Mouse (Mus musculus) thymus, adult 18-20 months (tissue): ENCODE results near the gene Pfkfb3.

ENCODE experiments used
- DNase-seq, 2 experiments: peaks; one replicate each; pipeline ENCODE4 v3.0.0; 2022; ENCODE audit warnings: mixed read lengths in 2 of 2

Gene Pfkfb3

DNA sequence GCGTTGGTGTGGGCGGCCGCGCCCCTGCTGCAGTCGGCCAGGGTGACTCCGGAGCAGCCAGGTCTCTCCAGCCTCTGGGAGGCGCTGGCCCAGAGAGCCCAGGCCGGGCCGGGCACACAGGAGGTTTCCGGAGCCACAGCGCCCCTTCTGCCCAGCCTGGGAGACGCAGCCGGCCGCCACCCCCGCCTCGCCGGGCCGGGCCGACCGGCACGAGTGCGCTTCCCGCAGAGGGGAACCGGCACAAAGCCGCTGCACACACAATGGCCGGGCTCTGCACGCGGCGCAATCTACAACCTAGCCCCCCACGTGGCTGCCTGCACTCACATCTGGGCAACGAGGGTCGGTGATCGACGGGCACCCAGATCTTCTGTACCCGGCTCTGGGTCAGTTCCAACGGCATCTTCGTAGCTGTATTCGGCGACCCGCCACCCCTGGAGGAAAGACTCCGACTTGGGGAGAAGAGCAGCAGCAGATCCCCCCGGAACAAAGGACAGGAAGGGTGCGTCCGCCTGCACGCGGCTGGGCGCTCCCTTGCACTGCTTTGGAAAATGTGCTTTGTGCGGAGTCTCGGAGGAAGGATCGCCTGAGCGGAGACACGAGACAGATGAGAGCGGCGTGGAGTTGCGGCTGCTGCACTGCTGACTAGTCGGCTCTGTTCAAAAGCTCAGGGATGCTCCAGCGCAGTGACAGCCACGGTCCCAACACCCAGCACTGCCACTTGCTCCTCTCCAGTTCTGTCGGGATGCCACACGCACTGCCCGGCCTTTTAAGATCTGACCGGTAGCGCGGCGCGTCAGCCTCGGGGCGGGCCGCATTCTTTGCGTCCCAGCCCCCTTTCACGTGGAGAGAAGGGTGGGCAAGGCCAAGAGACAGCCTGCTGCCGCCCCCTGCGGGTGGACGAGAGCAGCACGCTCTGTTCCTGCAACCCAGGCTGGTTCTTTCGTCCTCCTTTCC lies 52.3 kb downstream of the Pfkfb3 start:
- peak; percentile 71 to 73 for DNase-seq

DNA sequence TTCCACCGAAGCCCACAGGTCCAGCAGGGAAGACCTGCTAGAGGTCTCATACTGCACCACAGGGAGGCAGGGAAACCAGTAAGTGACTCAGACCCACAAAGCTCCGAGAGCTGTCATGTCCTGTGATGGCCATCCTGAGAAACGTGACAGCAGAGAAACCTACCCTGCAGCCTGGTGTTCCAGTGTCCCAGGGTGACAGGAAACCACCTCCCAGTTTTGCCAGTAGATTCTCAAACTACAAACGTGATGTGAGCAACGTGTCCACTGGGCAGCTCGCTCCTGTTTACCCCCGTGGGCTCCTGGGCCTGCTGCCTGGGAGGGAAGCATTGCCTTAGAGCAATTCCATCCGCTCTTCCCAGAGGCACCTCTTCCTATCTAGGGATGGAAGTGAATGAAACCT lies 53.2 kb downstream of the Pfkfb3 start:
- DNase-seq: peak in 1 of 2 experiments; percentile 10

DNA sequence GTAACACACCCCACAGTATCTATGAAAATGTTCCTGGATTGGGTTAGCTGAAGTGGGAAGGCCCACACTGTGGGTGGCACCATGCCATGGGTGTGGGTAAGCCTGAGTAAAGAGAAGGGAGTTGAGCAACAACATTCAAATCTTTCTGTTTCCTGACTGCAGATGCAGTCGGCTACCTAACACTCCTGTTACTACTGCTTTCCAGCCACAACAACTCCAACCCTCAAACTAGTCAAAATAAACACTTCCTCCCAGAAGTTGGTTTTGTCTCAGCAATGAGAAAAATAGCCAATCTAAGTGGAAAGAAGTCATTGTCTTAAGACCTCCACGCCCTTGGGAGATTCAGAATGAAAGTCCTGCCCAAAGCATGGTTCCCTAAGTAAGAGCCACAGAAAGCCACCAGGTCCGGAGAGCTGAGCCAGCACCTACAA lies 57.3 kb downstream of the Pfkfb3 start:
- DNase-seq: no peak

DNA sequence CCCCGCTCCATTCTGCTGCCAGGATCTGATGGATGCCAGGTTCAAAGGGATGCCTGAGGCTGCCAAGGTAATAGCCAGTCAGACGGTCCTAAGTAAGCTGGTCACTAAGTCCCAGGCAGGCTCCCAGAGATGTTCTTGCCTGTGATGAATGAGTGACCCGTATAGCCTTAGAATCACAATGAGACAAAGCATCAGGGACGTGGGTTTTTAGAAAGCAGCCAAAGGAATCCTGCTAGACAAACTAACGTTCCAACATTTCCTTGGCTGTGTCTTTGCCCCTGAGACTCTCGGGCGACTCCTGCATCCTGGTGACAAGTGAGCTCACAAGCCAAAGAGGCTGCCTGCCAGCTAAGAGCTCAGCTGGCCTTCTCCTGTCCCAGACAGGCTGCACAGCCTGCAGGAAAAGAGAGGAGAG lies 59.0 kb downstream of the Pfkfb3 start:
- no peak for DNase-seq

DNA sequence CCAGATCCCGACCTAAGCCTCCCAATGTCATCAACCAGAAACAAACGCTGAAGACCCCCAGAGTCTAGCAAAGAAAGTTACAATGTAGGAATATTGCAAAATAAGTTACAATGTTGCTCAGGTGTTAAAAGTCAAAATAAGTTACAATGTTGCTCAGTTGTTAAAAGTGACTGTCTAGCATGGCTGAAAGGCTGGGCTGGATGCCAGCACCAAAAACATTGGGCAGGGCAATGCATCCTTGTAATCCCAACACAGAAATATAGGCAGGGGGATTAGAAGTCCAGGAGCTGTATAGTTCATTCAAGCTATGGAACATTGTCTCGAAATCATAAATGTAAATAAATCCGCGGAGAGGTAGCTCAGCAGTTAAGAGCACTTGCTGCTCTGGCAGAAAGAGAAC lies 61.0 kb downstream of the Pfkfb3 start:
- DNase-seq: no peak

DNA sequence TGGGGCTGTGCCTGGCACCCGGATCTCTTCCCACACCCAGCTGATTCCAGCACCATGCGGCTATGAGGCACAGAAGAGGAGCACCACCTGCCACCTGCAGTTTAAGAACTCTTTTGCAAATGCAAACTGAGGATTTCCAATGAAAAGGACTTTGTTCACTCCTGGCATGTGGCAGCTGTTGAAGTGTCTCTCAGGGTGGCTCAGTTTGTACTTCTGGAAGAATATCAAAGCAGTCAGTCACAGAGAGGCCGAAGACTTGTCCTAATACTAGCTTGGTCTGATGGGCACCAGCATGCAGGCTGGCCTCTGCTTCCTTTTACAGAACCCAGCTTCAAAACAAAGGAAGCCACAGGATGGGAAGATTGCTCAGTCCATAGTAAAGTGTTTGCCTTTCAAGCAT lies 62.4 kb downstream of the Pfkfb3 start:
- no peak for DNase-seq

DNA sequence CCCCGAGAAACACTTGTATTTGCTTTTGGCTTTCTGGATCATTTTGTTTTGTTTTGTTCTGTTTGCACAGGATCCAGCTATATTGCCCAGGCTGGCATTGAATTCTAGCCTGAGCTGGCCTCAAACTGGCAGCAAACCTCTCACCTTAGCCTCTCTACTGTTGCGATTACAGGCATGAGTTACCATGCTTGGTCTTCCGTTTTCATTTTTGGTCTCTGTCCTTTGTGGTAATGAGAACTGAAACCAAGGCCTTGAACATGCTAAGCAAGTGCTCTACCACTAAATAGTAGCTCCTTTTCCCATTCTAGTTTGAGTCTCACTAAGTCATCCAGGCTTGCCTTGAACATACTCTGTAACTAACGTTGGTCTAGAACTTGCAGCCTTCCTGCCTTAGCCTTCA lies 63.3 kb downstream of the Pfkfb3 start:
- no peak for DNase-seq

DNA sequence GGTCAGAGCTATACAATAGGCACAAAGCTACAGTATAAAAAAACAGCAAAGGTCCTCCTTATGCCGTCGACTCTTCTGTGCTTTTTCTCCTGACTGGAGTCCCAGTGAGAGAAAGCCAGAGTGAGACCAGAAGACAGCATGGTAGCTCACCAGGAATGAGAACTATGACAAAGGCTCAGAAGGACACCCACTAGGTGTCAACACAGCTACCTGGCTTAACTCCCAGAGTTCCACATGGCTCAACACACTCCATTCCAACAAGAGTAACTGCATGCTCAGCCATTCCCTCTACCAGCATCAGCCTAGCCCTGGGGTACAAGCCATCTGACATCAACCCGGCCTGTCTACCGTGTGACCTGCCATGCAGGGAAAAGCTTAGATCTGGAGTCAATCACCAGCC lies 70.7 kb downstream of the Pfkfb3 start:
- no peak for DNase-seq

DNA sequence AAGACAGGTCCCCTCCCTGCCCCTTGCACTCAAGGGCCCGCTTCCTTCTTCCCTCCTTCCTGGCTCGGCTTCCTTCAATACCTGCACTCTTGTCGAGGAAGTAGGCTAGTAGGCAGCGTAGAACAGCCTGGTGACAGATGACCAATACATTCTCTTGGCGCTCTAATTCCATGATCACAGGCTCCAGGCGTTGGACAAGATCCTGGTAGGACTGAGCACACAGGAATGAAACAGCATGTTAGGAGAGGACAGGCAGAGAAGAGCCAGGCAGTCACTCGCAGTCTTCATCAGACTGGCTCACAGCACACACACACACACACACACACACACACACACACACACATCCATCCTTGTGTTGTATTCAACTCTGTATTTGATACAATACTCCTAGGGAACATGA lies 71.5 kb downstream of the Pfkfb3 start:
- no peak for DNase-seq

DNA sequence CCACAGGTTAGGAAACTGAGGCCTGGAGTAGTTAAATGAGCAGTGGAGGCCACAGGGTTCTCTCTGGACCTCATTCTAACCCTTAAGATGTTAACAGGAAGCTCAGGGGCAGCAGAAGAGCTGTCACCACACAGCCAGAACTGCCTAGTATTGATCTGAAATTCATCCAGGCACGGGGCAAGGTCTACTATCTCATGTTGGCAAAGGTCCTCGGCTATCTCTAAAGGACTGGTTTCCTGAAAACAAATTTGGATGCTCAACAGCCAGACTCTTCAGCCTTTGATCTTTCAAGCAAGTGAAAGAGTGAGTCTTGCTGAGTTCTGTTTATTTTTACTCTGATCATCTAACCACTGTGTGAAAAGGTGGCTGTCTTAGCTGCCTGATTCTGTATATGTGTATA lies 74.9 kb downstream of the Pfkfb3 start:
- no peak for DNase-seq

DNA sequence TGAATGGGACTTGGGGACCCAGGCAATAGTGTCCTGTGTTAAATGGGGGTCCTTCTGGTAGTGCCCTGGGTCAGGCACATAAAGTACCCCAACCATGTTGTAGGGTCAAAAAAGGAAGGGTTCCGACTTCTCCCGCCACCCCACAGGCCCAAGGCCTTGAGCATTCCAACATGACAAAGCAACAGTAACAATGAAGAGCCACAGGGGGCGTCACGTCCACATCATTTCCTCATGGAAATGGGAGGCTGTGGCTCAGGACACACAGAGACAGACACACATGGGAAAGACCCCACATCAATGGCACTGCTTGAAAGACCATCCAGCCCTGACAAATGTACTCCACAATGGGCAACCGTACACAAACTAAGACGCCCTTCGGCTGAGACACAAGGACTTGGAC lies 78.6 kb downstream of the Pfkfb3 start:
- no peak for DNase-seq

DNA sequence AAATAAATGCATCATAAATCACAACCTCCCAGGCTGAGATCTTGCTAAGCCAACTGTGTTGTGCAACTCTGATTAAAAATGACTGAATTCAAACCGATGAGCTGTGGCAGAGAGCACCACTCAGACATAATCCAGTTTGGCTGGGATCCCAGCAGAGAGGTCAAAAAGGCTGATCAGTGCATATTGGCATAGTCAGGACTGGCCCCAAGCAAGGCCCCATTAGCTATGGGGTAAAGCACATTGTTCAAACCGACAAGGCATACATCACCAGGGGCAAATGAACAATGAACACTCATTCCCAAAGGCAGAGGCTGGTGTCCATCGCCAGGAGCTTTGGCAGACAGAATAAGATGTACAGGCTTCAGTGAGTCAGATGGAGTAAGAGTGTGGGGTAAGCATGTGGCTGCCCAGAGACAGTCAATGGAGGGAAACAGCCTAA lies 89.2 kb downstream of the Pfkfb3 start:
- DNase-seq: no peak

DNA sequence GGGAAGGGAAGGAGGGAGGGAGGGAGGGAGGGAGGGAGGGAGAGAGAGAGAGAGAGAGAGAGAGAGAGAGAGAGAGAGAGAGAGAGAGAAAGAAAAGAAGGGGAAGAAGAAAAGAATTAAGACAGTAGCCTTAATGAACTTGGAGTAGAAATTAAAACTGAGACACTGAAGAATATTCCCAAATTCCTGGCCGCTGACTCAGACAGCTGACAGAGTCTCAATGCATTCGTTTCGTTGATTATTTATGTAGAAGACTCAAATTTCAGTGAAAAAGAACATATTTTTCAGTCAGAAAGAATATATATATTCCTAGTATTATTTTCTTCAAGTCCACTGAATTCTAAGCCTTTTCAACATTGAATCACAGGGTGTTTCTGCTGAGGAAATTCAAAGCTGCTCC lies 92.9 kb downstream of the Pfkfb3 start:
- DNase-seq: no peak

DNA sequence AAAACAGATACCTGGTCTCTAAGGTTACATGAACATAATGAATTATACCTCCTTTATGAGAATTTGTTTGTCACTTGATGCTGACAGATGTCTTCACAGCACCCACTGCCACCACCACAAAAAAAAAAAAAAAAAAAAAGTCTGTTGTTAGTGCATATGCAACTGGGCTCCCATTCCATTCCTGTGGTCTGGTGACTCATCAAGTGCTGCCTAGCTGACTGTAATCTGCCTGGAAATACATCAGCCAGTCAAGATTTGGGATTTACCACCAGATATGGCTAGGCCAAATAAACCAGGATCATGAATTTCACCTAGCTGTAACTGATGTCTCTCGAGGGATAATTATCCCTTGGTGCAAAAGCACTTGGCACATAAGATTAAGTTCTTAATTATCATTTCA lies 95.4 kb downstream of the Pfkfb3 start:
- no peak for DNase-seq

DNA sequence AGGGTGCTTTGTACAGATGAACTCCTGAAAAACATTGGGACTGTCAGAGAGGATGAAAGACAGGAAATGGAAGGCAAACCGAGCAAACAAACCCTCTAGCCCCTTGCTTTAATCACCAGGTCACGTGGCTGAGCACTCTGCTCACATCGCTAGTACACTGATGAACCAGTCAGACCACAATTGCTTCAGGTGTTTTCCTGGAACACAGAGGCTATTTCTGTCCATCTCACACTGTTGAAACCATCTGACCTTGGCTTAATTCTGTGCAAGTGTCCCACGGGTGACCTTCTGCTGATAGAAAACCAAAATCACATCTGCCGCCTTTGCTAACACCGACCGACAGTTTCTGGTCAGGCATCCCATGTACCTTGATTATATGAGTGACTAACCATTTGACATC lies 96.0 kb downstream of the Pfkfb3 start:
- no peak for DNase-seq

DNA sequence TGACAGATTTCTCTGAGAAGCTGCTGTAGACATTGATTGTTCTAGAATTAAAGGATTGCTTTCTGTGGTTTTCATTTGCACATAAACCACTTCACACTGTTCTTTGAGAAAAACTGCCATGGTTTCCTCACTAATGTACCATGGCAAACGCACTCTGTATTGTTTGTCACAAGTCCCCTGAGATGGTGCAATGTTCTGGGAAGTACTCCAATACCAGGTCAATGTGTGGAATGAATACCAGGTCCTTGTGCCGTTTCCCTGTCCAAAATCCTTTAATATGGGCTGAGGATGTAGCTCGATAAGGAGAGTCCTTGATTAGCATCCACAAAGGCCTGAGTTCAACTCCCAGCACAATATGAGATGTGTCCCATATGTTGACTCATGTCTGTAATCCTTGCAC lies 105.2 kb downstream of the Pfkfb3 start:
- DNase-seq: no peak

DNA sequence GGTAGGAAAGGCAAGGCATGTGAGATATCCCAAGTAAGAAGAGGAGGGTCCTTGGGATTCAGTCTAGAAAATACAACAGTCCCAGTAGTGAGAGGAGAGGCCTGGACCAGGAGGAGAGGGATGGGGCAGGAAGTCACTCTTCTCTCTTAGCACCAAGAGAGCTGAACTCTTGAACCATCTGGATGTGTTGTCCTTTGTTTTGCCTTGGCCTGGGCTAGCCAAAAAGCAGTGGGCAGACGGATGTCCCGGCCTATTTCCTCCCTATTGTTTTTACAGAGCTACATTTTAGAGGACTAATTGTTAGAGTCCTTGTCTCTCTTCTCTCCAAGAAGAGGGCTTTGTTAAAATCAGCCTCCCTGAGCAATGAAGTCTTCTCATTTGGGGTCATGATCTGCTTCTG lies 106.0 kb downstream of the Pfkfb3 start:
- DNase-seq: no peak

DNA sequence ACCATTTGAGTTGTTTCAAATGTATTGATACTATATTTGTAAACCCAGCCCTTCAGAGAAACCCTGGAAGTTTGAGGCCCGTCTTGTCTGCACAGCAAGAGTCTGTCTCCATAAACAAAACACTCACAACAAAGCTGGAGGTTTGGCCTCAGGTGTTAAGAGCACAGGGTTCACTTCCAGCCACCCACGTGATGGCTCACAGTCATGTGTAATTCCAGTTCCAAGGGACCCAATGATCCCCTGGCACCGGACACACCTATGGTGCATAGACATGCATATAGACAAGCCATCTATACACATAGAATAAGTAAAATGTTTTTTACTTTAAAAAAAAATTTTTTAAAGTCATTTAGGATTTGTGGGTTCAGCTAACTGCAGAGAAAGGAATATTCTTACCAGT lies 108.2 kb downstream of the Pfkfb3 start:
- DNase-seq: no peak

DNA sequence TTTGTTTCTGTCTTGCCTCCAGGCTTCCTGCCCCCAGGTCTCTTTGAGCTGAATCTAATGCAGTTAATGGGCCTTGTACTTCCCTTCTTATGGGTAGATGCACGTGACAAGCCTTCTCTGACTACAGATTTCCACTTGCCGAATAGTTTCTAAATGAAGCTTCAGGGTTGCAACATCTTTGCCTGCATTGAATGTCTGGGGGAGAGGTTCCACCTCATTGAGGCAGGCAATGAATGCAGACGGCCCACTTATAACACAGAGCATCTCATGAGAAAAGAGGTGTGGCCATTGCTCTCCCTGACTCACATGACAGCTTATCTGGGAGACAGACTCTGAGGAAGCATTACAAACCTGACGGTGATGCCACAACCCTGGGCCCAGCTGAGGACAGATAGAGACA lies 112.0 kb downstream of the Pfkfb3 start:
- no peak for DNase-seq

DNA sequence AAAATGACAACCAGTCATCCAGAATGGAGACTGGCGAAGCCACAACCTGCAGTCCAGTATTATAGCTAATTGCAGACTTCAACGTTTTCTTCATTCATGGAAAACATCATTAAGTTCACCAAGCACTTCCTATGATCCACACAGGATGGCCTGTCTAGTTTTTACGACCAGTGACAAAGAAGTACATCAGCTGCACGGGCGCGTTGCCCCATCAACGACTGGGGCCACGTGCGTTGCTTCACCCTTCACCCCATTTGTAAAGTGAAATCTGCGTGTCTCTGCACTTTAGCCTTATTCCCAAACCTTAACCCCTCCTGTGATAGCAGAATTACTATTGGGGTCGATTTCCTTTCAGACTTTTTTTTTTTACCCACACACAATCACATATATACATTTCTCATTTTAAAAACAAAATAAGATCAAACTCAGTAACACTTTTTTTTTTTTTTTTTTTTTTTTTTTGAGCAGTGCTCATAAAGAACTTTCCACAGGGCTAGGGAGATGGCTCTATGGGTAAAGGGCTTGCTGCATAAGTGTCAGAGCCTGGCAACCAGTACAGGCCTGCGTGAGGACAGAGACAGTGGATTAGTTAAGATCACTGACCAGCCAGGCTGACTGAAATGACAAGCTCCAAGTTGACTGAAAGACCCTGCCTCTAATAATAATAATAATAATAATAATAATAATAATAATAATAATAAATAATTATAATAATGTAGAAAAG lies 115.5 kb downstream of the Pfkfb3 start:
- no peak for DNase-seq

DNA sequence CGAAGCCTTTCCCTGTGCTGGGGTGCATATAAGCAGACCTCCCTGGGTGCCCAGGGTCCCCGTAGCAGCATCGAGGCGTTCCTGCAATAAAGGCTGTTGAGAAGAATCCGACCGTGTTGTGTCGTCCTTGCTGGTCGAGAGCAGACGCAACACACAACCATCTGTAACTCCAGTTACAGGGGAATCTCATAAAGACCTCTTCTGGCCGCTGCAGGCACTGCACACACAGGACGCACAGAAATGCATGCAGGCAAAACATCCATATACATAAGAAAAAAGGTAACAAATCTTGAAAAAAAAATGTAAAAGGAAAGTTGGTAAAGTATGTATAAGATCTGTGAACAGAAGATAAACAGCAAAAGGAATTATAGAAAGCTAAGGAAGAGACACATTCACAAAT lies 117.5 kb downstream of the Pfkfb3 start:
- DNase-seq: no peak

DNA sequence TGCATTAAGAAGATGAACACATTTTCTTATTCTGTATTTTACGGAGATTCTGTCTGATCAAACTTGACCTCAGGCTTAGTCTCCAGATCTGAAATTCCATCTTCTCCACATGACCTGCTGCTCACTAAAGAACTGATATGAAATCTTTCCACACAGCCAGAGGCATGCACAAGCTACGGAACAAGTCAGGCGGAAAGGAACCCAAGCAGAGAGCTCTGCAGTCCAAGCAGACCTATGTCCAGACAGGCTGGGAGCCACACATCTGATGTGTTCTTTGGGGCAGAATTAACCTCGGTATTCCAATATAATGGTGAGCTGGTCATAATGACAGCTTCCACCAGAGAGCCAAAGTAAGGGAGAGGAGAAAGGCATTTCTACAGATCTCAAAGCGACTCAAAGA lies 120.5 kb downstream of the Pfkfb3 start:
- no peak for DNase-seq

DNA sequence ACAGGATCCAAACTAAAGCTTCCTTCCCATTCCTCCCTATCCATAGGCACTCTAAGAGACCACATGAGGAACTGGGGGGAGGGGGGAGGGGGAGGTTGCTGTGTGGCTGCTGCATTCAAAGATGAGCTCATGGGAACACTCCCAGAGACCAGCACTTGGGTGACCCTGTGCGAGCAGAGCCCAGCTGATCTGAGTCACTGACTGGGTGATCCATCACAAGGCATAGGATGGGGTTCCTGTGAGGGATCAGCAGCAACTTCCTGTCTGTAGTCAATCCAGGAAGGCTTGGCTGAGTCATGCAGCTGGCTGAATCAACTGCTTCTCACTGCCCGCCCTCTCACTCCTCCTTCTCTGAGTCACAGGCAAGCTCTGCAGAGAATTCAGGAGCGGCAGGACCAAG lies 124.3 kb downstream of the Pfkfb3 start:
- peak; percentile 5 to 10 for DNase-seq

DNA sequence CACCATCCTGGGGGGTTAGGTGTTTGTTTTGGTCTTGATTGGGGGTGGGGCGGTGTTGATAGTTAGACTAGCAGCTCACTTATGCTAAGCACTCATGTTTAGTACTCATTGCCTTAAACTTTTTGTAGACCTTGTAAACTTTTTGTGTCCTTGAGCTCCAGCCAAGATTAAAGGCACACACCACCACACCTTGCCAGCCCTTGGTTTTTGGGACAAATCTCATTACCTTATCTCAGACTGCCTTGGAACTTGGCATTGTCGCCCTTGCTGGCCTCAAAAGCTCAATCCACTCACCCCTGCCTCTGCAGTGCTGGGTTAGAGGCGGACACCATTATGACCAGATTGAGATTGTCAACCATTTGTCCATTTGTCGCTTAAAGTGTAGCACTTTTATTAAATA lies 125.3 kb downstream of the Pfkfb3 start:
- DNase-seq: no peak
